Mouse (Mus musculus): Measurements from ENCODE around the gene Rbms3.

DNA sequence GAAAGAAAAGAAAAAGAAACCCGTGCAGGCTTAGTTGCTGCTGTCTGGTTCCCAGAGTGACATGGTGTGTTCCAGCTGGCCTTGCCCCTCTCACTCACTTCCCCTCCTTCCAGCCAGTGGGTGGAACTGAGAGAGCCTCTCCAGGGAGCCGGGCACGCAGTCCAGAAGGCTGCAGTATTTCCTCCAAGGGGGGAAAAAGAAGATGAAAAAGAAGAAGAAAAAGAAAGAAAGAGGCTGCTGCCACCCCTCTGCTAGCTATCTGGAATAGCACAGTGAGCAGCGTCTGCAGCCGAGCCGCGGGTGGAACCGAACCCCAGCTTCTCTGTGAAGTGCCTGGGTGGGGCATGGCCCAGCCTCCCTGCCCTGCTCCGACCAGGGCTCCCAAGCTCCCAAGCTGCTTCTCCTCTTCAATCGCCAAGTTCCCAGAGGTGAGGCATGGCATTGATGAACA, 377.3 kb downstream of the Rbms3 start:
- TF ChIP-seq CTCF (IDR thresholded peaks at IDR 0.05) = no peak
- TF ChIP-seq EP300 (IDR thresholded peaks at IDR 0.05) = no peak
